Comparison of ENCODE assay signal across 11 mouse cellular contexts in the genomic region with DNA sequence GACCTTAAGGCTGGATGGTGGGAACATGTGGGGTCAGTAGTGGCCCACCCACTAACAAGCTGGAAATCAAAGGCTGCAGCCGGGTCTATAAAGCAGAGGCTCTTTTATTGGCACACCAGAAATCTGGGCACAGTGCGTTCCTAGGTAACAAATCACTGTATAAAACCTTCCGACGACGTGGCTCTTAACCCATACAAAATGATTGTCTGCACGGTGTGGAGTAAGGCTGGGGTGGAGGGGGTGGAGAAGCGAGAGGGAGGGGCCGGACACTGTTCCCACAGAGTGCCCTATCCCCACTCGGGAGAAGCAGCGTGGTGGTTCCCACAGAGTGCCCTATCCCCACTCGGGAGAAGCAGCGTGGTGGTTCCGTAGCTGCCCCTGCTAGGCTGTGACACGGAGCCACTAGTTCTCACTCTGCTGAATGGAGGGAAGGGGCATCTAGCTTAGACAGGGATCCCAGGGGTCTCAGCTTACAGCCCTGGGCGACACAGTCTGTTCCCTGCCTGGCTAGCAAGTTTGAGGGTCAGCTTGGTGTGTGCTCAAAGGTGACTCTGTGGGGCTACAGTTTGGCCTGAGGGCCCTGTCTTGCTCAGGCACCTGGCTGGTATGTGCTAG. TPM values are rescaled to one million over a fixed set of nuclear protein-coding genes. Genes with fewer than 3 reads are reported as not detected.
DNase-seq lines count a peak whose midpoint lies in the region; ATAC-seq and TF ChIP-seq lines count a peak whose summit lies in the region.
"Had no signal": no experiment of that assay in that cellular context is flagged by ENCODE, and none has a peak within 500 bp of the region (broad histone marks: within the 10 kb centered on the region; RNA-seq: fewer than 3 reads in every experiment).

No protein-coding gene starts in this region.

- peak; percentile 29; the same call in 1 of the 2 replicates for ATAC-seq in kidney, postnatal 0 days (replicated peaks; ENCODE audit: low FRiP score, low read depth)
- peak; percentile 13; the same call in 1 of the 2 replicates for ATAC-seq in embryonic facial prominence, embryonic 14.5 days (ENCODE audit: low read depth)
- peak; percentile 56 for ATAC-seq in hindbrain, embryonic 16.5 days

- H3ac ChIP-seq in myocyte (ENCODE audit: control insufficient read depth, insufficient read length) = no peak overlapping the region

- H3K27ac ChIP-seq in kidney, postnatal 0 days = peak overlapping the region; percentile 69
- peak overlapping the region; percentile 55 for H3K27ac ChIP-seq in embryonic facial prominence, embryonic 14.5 days (replicated peaks; ENCODE audit: low read depth, low read length)
- peak overlapping the region; percentile 78 for H3K27ac ChIP-seq in hindbrain, embryonic 16.5 days (ENCODE audit: low read depth, low read length)

- H3K4me2 ChIP-seq in kidney, postnatal 0 days (ENCODE audit: low read length) = no peak overlapping the region
- H3K4me2 ChIP-seq in embryonic facial prominence, embryonic 14.5 days (ENCODE audit: low read depth, low read length) = no peak overlapping the region
- H3K4me2 ChIP-seq in hindbrain, embryonic 16.5 days (ENCODE audit: low read length) = no peak overlapping the region
- H3K4me2 ChIP-seq in myocyte (ENCODE audit: low read depth) = no peak overlapping the region

- H3K4me1 ChIP-seq in kidney, postnatal 0 days (replicated peaks; ENCODE audit: insufficient read depth, low read length) = peaks cover 15% of the 10 kb centered on the region; the same call in 1 of the 2 replicates
- H3K4me1 ChIP-seq in embryonic facial prominence, embryonic 14.5 days (ENCODE audit: control insufficient read depth, insufficient read depth, low read length) = peaks cover 19% of the 10 kb centered on the region
- H3K4me1 ChIP-seq in hindbrain, embryonic 16.5 days (ENCODE audit: control insufficient read depth, insufficient read depth, low read depth, low read length) = peaks cover 2% of the 10 kb centered on the region; the same call in 1 of the 2 replicates

- no peak overlapping the region for H3K4me3 ChIP-seq in kidney, postnatal 0 days (replicated peaks; ENCODE audit: low read depth, low read length)
- H3K4me3 ChIP-seq in embryonic facial prominence, embryonic 14.5 days (ENCODE audit: low read depth, low read length) = no peak overlapping the region
- no peak overlapping the region for H3K4me3 ChIP-seq in hindbrain, embryonic 16.5 days (ENCODE audit: low read length)
- H3K4me3 ChIP-seq in myocyte = no peak overlapping the region
- H3K4me3 ChIP-seq: megakaryocyte, embryonic 14.5 days had no signal

- H3K9me3 ChIP-seq in kidney, postnatal 0 days (replicated peaks; ENCODE audit: low read length) = no peaks in the 10 kb centered on the region
- no peaks in the 10 kb centered on the region for H3K9me3 ChIP-seq in embryonic facial prominence, embryonic 14.5 days (ENCODE audit: control insufficient read depth, low read length)
- H3K9me3 ChIP-seq in hindbrain, embryonic 16.5 days (ENCODE audit: control insufficient read depth, low read length) = no peaks in the 10 kb centered on the region
- H3K9me3 ChIP-seq: megakaryocyte, embryonic 14.5 days had no signal

- DNase-seq in kidney, postnatal 0 days (ENCODE audit: low spot score) = no peak
- DNase-seq in kidney, adult 9 months = no peak
- DNase-seq in embryonic facial prominence, embryonic 14.5 days (ENCODE audit: low spot score) = no peak
- DNase-seq in cerebellum, adult 11 months = no peak
- DNase-seq in cerebellum, postnatal 25 days = no peak
- no peak for DNase-seq in right cerebral cortex, postnatal 36 days (ENCODE audit: low spot score in 2 of 2)
- DNase-seq: gastrocnemius, postnatal 10 days had no signal

- peaks cover 46% of the 10 kb centered on the region for H3K36me3 ChIP-seq in kidney, postnatal 0 days (ENCODE audit: insufficient read depth, low read length)
- H3K36me3 ChIP-seq in embryonic facial prominence, embryonic 14.5 days (ENCODE audit: control insufficient read depth, insufficient read depth, low read length) = peaks cover 26% of the 10 kb centered on the region
- H3K36me3 ChIP-seq in hindbrain, embryonic 16.5 days (ENCODE audit: control insufficient read depth, insufficient read depth, low read length) = 0 out of 2 replicates have a peak, but pooled peaks cover 2% of the 10 kb centered on the region
- H3K36me3 ChIP-seq in myocyte (ENCODE audit: control insufficient read depth, insufficient read depth) = peaks cover 5% of the 10 kb centered on the region

- no peaks in the 10 kb centered on the region for H3K79me2 ChIP-seq in myocyte (ENCODE audit: control insufficient read depth, insufficient read depth)

- TF ChIP-seq CTCF in kidney, postnatal 0 days (IDR thresholded peaks at IDR 0.05; ENCODE audit: low read depth) = no peak

- peak; percentile 30 for TF ChIP-seq POLR2A in myocyte (IDR thresholded peaks at IDR 0.05; ENCODE audit: insufficient read length, low read depth)

- WGBS in kidney, postnatal 0 days = 23% methylated on average over 15 of the region's 15 CpGs
- WGBS in embryonic facial prominence, embryonic 14.5 days = 66% methylated on average over 14 of the region's 15 CpGs
- WGBS in hindbrain, embryonic 16.5 days = 36% methylated on average over 15 of the region's 15 CpGs

- no peaks in the 10 kb centered on the region for H3K27me3 ChIP-seq in kidney, postnatal 0 days (ENCODE audit: insufficient read depth, low read length)
- no peaks in the 10 kb centered on the region for H3K27me3 ChIP-seq in embryonic facial prominence, embryonic 14.5 days (replicated peaks; ENCODE audit: control insufficient read depth, insufficient read depth, low read length)
- H3K27me3 ChIP-seq in hindbrain, embryonic 16.5 days (replicated peaks; ENCODE audit: control insufficient read depth, insufficient read depth, low read length) = no peaks in the 10 kb centered on the region
- H3K27me3 ChIP-seq in myocyte (ENCODE audit: control insufficient read depth, insufficient read depth, insufficient read length) = no peaks in the 10 kb centered on the region
- H3K27me3 ChIP-seq: CH12.LX; megakaryocyte, embryonic 14.5 days had no signal

- H3K9ac ChIP-seq in kidney, postnatal 0 days (ENCODE audit: low read depth, low read length) = no peak overlapping the region; the same call in 1 of the 2 replicates
- peak overlapping the region; percentile 19; the same call in 1 of the 2 replicates for H3K9ac ChIP-seq in embryonic facial prominence, embryonic 14.5 days (ENCODE audit: low read depth, low read length)
- H3K9ac ChIP-seq in hindbrain, embryonic 16.5 days (ENCODE audit: low read depth, low read length) = no peak overlapping the region

TF ChIP-seq in myocyte, 11 proteins besides CTCF, POLR2A, EP300 and RAD21:
- TF ChIP-seq POLR2AphosphoS2 (IDR thresholded peaks at IDR 0.05; ENCODE audit: insufficient read length, low read depth) (peak; percentile 79), E2F4 (IDR thresholded peaks at IDR 0.05; ENCODE audit: insufficient read depth) (no peak)

RNA-seq across cellular contexts. Expression of gene Slc8b1, which starts 23.2 kb away (rescaled TPM):
- polyA plus RNA-seq in kidney, postnatal 0 days (2015; fragmentation: Nextera tagmentation; extraction: Ambion mirVana) = 9.5 and 9.8 TPM in 2 replicates
- polyA plus RNA-seq in embryonic facial prominence, embryonic 14.5 days (2014; fragmentation: Nextera tagmentation; extraction: Ambion mirVana) = 3.5 and 5.7 TPM in 2 replicates
- polyA plus RNA-seq in hindbrain, embryonic 16.5 days (2015; fragmentation: Nextera tagmentation; extraction: Ambion mirVana) = 2.3 and 2.7 TPM in 2 replicates
- polyA plus RNA-seq in myocyte (2012; fragmentation: generic; extraction: Trizol) = 19.6 TPM

RNA-seq across cellular contexts. Expression of gene Plbd2, which starts 30.8 kb away (rescaled TPM):
- 73.7 and 78.2 TPM in 2 replicates for polyA plus RNA-seq in kidney, postnatal 0 days (2015; fragmentation: Nextera tagmentation; extraction: Ambion mirVana)
- polyA plus RNA-seq in embryonic facial prominence, embryonic 14.5 days (2014; fragmentation: Nextera tagmentation; extraction: Ambion mirVana) = 47.0 and 53.1 TPM in 2 replicates
- polyA plus RNA-seq in hindbrain, embryonic 16.5 days (2015; fragmentation: Nextera tagmentation; extraction: Ambion mirVana) = 37.6 and 39.0 TPM in 2 replicates
- polyA plus RNA-seq in myocyte (2012; fragmentation: generic; extraction: Trizol) = 75.3 TPM

RNA-seq across cellular contexts. Expression of gene Tpcn1, which starts 54.3 kb away (rescaled TPM):
- polyA plus RNA-seq in kidney, postnatal 0 days (2015; fragmentation: Nextera tagmentation; extraction: Ambion mirVana) = 34.6 and 35.4 TPM in 2 replicates
- 24.8 and 26.7 TPM in 2 replicates for polyA plus RNA-seq in embryonic facial prominence, embryonic 14.5 days (2014; fragmentation: Nextera tagmentation; extraction: Ambion mirVana)
- 15.1 and 17.4 TPM in 2 replicates for polyA plus RNA-seq in hindbrain, embryonic 16.5 days (2015; fragmentation: Nextera tagmentation; extraction: Ambion mirVana)
- 88.7 TPM for polyA plus RNA-seq in myocyte (2012; fragmentation: generic; extraction: Trizol)

RNA-seq across cellular contexts. Expression of gene Iqcd, which starts 54.6 kb away (rescaled TPM):
- 1.1 and 1.4 TPM in 2 replicates for polyA plus RNA-seq in kidney, postnatal 0 days (2015; fragmentation: Nextera tagmentation; extraction: Ambion mirVana)
- polyA plus RNA-seq in embryonic facial prominence, embryonic 14.5 days (2014; fragmentation: Nextera tagmentation; extraction: Ambion mirVana) = 0.60 and 1.7 TPM in 2 replicates
- 2.0 and 2.4 TPM in 2 replicates for polyA plus RNA-seq in hindbrain, embryonic 16.5 days (2015; fragmentation: Nextera tagmentation; extraction: Ambion mirVana)
- 0.91 TPM for polyA plus RNA-seq in myocyte (2012; fragmentation: generic; extraction: Trizol)

RNA-seq across cellular contexts. Expression of gene Sds, which starts 57.9 kb away (rescaled TPM):
- not detected in 2 replicates for polyA plus RNA-seq in kidney, postnatal 0 days (2015; fragmentation: Nextera tagmentation; extraction: Ambion mirVana)
- polyA plus RNA-seq in embryonic facial prominence, embryonic 14.5 days (2014; fragmentation: Nextera tagmentation; extraction: Ambion mirVana) = not detected in 2 replicates
- polyA plus RNA-seq in hindbrain, embryonic 16.5 days (2015; fragmentation: Nextera tagmentation; extraction: Ambion mirVana) = 0.40 and 0.80 TPM in 2 replicates
- polyA plus RNA-seq in myocyte (2012; fragmentation: generic; extraction: Trizol) = not detected
